Mouse (Mus musculus) right cerebral cortex, postnatal 4 days (tissue): ENCODE results near the gene Tspan33.
A peak's percentile ranks its signal among the peaks of the same experiment; 100 is the strongest.
"Not testable (repeated sequence)": the region's sequence is repeated elsewhere in the genome, so short reads cannot be mapped to it uniquely, and the experiment has no call there.

ENCODE experiments used
- DNase-seq: peaks from one replicate; pipeline ENCODE4 v3.0.0-alpha.2; 2022

Tspan33 gene

DNA sequence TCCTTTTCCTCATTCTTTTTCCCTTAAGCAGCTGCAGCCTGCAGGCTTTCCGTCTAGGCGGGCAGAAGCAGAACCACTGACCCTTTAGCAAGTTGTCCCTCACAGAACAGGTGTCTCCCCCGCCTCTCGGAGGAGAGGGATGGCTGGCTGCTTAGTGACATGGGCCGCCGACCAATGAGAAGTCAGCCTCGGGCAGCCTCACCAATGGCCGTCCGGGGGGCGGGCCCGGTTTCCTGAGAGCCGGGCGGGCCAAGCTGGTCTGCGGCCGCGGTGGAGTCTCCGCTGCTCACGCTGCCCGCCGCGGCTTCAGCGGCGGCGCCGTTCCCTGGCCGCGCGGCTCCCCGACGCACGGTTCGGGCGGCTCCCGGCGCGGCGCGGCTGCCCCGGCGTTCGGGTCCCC, at the start of gene Tspan33:
Tspan33 (plus strand) TSS at position 270 of the 400 bp plus-strand sequence.
- DNase-seq: peak; percentile 88

DNA sequence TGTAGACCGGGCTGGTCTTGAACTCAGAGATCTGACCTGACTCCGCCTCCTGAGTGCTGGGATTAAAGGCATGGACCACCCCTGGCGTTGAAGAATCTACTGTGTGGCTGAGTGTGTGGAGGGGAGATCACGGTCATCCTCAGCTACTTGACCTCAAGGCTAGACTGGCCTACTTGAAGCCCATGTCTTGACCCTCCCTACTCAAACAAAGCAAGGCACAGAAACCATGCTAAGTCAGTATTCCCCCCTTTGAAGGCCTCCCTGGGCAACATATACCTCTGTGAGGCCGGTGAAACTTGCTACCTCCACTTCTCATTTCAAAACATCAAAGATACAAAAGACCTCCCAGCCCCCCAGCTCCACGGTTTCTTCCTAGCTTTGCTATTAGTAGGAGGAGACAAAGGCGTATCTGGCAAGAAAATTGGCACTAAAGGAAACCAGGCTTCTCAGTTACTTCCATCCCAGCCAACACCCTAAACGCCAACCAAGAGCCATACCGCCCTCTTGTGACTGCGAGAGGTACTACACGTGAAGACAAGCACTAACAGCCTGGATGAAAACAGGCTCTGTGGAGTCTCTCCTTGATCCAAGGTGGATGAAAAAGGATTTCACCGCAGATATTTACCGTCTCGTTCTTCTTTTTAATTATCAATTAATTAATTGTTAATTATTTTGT, 44.4 kb upstream of the Tspan33 start:
- DNase-seq: peak; percentile 86

DNA sequence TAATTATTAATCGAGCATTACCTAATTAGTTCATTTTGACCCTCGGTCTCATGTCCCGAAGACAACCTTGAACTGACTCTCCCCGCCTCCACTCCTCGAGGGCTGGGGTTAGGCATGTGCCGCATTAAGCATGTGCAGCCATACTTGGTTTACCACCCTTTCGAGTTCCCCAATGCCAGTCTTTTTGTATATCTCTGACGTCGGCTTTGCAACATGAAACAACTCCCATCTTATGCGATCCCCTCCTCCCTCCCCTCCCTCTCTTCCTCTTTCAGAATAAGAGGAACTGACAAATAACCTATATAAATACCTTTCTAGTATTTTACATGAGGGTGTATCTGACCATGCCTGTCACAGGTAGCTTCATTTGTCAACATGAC, 43.9 kb upstream of the Tspan33 start:
- DNase-seq: no peak

DNA sequence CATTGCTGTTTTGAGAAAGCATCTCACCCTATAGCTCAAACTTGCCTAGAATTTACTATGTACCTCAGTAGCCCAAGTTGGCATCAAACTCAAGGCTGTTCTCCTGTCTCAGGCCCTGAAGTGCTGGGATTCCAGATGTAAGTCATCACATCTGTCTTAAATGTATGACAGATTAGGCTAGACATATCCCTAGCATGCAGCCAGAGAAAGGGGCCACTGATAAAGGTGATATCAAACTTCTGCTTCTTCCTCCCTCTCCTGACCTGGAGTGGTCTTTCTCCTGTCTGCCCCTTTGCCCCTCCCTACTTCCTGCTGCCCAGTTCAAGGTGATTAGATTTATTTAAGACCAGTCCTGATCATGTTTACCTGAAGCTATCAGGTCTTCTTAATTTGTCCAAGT, 40.8 kb upstream of the Tspan33 start:
- no peak for DNase-seq

DNA sequence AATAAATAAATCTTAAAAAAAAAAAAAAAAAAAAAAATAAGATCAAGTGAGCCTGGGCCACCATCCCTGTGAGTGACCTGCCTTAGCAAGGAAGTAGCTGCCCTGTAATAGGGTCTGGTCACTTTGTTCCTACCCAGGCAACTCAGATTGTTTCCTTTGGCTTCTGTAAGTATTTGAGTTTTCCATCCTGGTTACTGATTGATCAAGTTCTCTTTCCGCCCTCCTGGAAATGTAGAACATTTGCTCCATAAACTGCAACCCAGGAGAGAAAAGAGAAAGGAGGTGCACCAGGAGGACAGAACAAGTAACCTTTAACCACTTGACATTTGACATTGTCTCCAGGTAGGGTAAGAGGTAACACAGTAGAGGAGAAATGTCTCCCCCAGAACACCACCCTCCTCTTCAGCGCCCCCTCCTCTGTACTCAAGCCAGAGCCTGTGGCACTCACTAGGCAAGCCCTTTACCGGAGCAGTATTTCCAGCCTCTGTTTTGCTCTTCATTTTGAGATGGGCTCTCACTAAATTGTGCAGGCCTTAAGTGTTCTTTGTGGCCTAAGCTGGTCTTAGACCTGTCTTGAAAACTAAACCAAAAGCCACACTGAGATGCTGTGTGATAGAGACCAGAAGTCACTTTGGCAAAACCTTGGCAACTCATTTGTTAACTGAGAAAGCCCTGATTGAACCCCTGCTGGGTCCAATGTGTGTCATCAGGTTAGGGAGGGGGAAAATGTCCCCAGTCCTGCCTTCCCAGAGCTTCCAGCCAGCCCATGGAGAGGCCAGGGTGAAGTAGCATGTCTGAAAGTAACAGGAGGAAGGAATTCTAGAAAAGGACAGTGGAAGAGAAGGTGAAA, 35.2 kb upstream of the Tspan33 start:
- no peak for DNase-seq

DNA sequence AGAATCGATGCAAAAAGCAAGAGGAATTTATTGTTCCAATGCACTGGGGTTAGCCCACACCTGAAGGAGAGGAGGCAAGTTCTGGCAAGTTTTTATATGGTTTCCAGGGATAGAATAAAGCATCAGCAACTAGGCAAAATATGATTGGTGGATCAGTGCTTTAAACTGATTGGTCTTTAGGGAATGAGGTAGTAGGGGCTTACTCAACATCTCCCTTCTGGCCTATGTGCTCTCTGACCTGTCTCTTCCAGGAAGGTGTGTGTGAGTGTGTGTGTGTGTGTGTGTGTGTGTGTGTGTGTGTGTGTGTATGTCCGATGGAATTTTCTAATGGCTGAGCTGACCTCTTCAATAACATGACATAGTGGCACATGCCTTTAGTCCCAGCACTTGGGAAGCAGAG, 34.1 kb upstream of the Tspan33 start:
- no peak for DNase-seq

DNA sequence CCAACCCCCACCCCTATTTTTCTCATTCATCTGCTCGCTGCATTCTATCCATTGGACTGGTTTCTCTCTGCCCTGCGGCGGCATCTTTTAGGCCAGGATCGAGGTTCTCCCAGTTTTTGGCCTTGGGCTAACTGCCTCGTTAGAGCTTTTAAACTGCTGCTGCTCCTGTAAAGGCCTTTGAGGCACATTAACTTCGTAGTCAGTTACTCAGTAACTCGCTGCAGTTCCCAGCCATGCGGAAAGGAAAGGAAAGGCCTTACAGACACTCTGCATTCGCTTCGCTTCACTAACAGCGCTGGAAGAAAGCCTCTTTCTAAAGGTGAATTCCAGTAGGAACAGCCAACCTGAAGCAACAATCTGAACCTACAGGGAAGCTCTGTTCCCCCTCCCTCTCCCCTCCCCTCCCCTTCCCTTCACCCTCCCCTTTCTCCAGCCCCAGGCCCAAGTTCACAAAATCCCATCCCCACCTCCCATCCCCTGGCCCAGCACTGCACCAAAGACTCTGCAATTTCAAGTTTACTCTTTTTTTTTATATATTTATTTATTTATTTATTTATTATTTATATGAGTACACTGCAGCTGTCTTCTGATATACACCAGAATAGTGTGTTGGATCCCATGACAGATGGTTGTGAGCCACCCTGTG, 33.2 kb upstream of the Tspan33 start:
- no peak for DNase-seq

DNA sequence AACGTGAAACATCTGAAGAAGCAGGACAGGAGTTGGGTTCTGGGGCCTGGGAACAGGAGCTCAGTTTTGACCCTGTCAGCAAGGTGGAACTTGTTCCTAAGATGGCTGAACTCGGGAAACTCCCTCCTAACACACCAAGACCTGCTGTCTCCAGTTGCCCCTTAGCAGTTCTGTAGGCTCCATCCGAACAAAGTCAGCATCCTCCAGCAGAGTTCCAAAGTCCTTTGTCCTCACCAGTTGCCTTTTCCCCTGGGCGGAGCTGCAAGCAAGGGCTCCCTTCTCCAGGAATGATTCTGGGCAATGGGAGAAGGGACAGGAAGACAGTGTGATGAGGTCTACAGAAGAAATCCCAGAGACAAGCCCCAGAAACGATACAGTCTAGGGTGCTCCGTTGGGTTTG, 26.8 kb upstream of the Tspan33 start:
- DNase-seq: no peak

DNA sequence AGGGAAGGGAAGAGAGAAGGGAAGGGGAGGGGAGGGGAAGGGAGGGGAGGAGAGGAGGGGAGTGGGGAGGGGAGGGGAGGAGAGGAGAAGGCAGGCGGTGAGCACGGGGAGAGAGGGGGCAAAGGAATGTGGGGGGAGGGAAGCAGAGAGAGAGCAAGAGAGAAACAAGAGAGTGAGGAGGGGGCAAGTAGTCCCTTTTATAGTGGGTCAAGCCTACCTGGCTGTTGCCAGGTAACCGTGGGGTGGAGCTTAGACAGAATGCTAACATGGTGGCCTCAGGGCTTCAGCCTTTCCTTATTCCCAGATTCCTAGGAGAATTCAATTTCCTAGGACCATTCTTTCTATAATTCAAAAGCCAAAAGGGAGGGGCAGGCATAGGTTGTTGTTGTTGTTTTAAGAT, 22.3 kb upstream of the Tspan33 start:
- no peak for DNase-seq

DNA sequence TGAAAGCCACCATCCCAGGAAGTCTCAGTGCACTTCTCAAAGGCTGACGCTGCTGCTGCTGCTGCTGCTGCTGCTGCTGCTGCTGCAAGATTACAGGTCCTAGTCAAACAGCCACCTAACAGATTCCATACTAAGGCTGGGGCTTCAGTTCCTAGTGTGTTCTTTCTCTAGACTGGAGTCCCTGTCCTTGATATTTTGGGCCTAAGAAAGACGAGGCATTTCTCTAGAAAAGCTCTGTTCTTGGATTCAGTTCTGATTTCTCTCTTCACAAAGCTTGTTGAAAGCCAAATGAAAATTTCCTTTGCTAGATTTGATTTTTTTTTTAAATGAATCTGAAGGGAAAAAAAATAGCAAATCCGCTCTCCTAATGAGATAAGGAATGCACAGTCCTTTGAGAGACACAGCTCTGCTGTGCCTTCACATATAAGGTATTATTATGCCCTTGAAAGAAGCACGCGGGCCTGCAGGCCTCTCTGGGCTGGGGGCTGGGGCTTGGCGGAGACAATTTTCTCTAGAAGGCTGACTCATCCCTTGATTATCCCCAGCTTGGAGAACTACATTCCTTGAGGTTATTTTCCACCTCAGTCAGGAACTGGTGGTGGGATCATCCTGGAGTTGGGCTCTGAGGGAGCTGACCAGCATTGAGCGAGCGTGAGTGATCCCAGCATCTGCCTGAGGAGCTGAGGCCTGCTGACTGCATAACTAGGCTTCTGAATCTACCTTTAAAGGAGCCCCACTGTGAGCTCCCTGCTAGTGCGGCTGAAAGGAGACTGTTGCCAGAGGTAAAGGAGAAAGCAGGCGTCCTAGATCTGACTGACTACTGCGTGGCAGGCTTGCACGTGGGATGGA, 21.2 kb upstream of the Tspan33 start:
- no peak for DNase-seq

DNA sequence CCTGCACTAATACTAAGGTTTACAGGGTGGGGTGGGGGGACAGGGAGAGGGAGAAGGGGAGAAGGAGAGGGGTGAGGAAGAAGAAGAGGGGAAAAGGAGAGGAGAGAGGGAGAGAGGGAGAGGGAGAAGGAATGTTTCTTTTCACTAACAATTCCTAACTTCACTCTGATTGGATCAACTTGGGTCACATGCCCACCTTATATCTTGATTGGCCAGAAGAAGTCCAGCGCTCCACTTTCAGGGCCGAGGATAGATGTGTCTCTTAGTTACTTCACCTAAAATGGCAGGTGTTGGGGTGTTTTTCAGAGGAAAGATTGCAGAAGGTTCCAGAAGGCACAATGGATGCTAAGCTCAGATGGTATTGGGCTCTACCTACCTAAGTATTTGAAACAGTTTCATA, 20.3 kb upstream of the Tspan33 start:
- no peak for DNase-seq

DNA sequence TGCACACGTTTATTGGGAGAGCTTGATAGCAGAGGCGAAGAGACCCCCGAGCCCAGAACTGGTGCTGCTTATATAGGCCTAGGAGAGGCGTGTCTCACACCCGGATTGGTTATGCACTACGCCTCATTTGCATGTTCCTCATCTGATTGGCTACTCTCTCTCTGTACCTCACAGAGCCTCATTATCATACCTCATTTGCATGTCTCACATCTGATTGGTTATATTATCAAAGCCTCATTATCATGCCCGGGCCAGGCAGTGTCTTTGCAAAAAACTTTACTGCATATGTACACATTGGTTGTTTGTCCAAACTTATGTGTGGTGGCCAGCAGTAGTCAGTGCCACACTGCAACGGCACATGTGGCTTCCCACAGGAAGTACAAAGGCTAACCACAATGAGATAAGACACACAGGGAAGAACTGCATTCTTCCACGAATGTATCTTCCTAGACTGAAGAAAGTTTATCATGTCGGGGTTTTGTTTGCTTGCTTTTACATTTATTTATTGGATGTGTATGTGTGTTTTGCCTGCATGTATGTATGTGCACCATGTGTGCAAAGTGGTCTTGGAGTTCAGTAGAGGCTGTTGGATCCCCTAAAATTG, 14.0 kb upstream of the Tspan33 start:
- DNase-seq: not testable (repeated sequence)

DNA sequence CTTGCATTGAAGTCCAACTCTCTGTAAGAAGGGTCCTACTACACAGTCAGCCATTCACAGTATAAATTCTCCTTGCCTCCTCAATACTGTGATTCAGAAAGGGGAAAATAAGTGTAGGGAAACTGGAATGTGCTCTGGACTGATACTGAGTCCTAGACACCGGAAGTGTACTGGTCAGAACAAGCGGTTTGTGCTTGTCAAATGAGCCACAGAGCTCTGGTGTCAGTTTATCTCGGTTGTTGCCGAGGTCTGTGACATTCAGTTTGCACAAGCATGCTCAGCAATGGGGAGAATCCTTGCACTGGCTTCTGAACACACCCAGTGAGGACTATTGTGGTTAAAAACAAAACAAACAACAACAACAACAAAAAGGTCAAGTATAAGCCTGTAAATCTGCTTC, 12.2 kb upstream of the Tspan33 start:
- no peak for DNase-seq

DNA sequence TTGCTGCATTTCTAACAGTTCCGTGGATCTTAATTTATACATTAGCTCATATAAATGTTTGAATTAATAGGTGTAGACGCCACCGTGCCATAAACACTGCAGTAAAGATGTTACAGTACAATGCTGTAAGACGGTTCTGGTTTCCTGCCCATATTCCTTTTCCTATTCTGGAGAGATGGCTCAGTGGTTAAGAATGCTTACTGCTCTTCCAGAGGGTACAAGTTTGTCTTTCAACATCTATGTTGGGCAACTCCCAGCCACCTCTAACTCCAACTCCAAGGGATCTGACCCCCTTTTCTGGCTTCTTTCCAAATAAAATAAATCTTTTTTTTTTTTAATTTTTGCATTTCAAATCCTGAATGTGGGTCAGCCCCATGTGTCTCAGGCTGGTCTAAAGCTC, 9.3 kb upstream of the Tspan33 start:
- DNase-seq: no peak

DNA sequence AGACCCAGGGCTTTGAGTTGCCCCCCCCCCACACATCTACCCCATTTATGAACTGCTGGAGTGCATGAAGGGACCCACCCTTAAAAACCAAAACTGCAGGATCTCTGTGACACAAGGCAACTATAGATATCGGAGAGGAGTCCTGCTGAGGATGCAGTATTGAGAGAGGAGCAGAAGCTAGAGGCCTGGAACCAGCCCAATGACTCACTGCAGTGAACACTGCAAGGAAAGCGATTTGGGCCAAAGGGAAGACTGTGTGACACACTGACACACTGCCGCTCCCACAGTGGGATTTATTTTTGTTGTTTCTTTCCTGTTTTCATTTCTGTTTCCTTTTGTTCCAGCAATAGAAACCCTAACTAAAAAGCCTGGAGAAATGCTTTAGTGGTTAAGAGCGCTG, 8.1 kb upstream of the Tspan33 start:
- no peak for DNase-seq

DNA sequence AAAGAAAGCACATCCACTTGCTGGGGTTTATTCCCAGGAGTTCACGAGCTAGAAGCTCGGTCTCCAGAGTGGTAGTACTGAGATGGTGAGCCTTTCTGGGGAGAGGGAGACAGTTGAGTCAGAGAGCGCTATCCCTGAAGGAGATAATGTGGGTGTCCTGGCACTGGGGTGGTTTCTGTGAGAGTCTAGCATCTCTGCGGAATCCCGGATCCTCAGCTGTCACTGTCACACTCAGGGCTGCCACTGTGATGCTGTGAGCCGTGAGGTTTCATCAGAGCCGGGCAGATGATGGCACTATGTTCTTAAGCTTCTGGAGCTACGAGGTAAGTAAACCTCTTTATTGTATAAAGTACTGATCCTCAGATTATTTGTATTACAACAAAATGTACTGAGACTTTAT, 4.6 kb upstream of the Tspan33 start:
- no peak for DNase-seq

DNA sequence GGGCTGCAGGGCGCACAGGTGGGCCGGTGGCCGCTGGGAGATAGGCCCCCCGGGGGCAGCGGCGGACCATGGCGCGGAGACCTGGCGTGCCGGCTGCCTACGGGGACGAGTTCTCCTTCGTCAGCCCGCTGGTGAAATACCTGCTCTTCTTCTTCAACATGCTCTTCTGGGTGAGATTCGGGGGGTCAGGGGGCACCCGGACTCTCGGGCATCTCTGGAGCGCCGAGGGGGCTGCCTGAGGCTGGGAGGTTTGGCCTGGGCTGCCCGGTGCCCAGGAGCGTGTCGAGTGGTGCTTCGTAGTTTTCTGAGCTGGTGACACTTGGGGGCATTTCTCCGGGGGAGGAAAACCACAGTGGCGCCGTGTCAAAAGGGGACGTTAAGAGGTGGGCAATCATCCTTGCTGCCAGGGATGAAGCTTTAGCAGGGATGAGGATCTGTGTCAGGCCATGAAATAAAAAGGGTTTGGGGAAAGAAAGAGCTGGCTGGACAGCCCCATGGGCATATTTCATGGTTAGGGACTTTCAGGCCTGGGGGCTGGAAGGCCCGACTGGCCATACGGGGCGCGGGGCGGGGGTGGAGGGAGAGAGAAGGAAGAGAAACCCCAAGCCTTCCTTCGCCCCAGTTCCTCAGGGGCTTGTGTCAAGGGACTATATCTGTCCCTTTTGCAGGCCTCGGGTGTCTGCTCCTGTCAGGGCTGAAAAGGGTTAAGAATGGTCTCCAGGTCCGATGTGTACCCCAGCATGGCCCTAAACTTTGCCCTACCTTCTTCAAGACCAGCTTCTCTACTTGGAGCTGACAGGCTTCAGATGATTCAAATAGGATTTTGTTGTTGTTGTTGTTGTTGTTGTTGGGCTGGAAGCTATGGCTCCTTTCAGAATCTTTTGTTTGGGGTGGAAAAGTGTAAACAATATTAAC, 610 bp downstream of the Tspan33 start:
- no peak for DNase-seq

DNA sequence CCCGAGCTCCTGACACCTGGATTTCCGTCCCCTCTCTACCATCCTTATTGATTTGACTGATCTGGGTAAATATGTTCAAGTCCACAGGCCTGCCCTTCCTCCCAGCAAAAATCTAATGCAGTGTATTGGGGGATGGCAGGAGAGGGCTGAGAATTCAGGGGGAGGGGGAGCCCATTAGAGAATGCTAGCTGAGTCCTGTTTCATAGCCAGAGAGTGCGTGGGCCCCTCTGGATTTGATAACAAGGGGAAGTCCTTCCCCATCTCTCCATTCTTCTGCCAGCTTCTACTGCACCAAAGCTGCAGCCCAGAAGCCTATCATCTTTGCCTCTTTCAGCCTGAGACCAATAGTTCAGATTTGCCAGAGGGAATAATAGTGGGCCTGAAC, 1.3 kb downstream of the Tspan33 start:
- no peak for DNase-seq

DNA sequence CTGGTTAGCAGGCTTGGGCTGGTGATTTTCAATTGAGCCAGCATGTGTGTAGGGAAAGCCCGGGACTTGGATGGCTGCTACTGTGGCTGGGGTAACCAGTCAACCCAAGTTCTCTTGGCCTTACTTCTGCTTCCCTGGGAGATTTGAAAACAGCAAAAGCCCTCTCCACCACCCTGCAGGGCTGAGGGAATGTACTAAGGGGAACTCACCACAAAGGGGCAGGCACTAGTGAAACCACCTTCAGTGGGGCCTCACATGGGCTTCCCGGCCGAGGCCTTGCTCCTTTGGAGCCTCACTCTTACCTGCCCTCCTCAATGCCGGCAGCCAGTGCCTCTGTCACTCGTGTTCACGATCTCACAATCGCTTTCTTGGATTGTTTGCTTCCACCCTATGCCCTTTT, 2.0 kb downstream of the Tspan33 start:
- no peak for DNase-seq

DNA sequence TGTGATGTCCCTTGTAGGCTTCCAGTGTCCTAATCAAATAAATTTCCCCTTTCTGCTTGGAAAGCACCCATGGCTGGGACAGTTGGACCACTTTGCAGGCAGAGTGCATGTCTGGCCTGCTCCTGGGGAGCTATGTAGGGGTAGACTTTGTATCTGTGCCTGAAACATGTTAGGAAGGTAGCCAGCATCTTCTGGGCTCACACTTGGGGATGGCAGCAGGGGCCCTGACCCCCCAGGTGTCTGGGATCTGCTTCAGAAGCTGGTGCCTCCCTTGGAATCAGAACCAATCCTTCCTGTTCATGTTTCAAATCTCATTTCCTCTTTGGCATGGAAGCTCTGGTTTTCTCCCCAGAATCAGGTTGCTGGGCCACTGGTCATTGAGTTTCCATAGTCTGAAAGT, 3.1 kb downstream of the Tspan33 start:
- DNase-seq: no peak

DNA sequence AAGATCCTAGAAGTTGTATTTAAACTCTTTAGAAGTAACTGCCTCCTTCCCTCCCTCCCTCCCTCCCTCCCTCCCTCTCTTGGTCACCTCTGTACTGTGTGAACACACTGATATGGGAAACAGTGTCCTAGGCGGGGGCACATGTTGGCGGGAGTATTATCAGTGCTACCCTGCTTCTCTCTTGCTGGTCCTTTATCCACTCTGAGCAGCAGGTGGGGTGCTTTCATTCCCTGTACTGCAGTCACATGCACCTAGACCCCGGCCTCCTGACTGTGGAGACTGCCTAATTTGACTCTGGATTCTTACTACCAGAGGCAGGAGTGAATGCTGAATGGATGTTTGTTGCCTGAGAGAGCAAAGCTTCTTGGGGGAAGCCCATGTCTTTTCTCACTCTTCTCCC, 3.5 kb downstream of the Tspan33 start:
- DNase-seq: no peak
